In the genomic region with DNA sequence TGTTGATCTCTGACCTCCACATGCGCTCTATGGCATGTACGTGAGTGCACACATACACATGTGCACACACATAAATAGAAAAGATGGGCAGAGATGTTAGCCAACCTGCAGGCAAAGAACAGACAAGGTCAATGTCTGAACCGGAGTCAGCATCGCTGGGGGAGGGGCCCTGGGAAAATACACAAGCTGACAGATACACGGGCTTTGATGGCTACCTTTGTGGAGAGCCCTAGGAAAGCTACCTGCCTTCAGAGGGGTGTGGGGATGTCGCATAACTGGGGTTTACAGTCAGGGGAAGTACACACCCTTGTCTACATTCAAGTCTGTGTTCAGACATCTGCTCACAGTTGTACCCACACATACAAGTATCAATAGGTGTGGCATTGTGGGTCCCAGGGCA, we compare ENCODE assay signal across 20 mouse cellular contexts.
"Had no signal": no experiment of that assay in that cellular context is flagged by ENCODE, and none has a peak within 500 bp of the region (broad histone marks: within the 10 kb centered on the region; RNA-seq: fewer than 3 reads in every experiment).

No protein-coding gene starts in this region.

- DNase-seq: kidney, adult 2 months; kidney, postnatal 25 days; liver, embryonic 13.5 days; lung, embryonic 14.5 days; right cerebral cortex, adult 18-20 months; right cerebral cortex, postnatal 14 days; right cerebral cortex, postnatal 4 days had no signal

- H3K9ac ChIP-seq: limb, embryonic 13.5 days; liver, embryonic 13.5 days; lung, embryonic 14.5 days; midbrain, embryonic 13.5 days; neural tube, embryonic 12.5 days; neural tube, embryonic 15.5 days had no signal

- H3K4me2 ChIP-seq: limb, embryonic 13.5 days; liver, embryonic 13.5 days; lung, embryonic 14.5 days; midbrain, embryonic 13.5 days; neural tube, embryonic 12.5 days; neural tube, embryonic 15.5 days had no signal

- H3K9me3 ChIP-seq: limb, embryonic 10.5 days; limb, embryonic 13.5 days; liver, embryonic 13.5 days; megakaryocyte, embryonic 14.5 days; midbrain, embryonic 10.5 days; midbrain, embryonic 13.5 days; neural tube, embryonic 12.5 days; neural tube, embryonic 15.5 days had no signal

- H3K4me3 ChIP-seq: limb, embryonic 10.5 days; limb, embryonic 13.5 days; liver, embryonic 13.5 days; megakaryocyte, embryonic 14.5 days; midbrain, embryonic 10.5 days; midbrain, embryonic 13.5 days; neural tube, embryonic 12.5 days; neural tube, embryonic 15.5 days had no signal

- ATAC-seq: hindbrain, postnatal 0 days; intestine, postnatal 0 days; lung, postnatal 0 days; midbrain, embryonic 13.5 days; midbrain, embryonic 16.5 days had no signal

- H3K27me3 ChIP-seq: limb, embryonic 13.5 days; liver, embryonic 13.5 days; megakaryocyte, embryonic 14.5 days; midbrain, embryonic 13.5 days; neural tube, embryonic 12.5 days; neural tube, embryonic 15.5 days had no signal

- H3K27ac ChIP-seq: hindbrain, postnatal 0 days; kidney, postnatal 0 days; limb, embryonic 10.5 days; limb, embryonic 13.5 days; macrophage; midbrain, embryonic 10.5 days; midbrain, embryonic 13.5 days; neural tube, embryonic 12.5 days had no signal
